Mouse (Mus musculus): ENCODE measurements at regions not wholly inside any gene's neighbourhood (a gene's known extent, or its start where the extent isn't known, plus 50 kb on each side); places are given as distances from the start of the nearest gene placed in this dataset.
A peak's percentile ranks its signal among the peaks of the same experiment; 100 is the strongest.

- TF ChIP-seq CTCF (IDR thresholded peaks at IDR 0.05) (peak; percentile 32), POLR2A (IDR thresholded peaks at IDR 0.05; ENCODE audit: insufficient read depth, low read depth, low read length) (no peak), EP300 (IDR thresholded peaks at IDR 0.05; ENCODE audit: insufficient read depth, low read depth, low read length) (no peak)
These were observed 197.8 kb upstream of the Thbs1 start for GRCm38 (mm10) chr2:117913846-117914245.
